Comparison of ENCODE assay signal across 17 mouse cellular contexts in genomic region chr1:165498856-165499255, GRCm38 (mm10). TPM values are rescaled to one million over a fixed set of nuclear protein-coding genes. Genes with fewer than 3 reads are reported as not detected.
DNase-seq lines count a peak whose midpoint lies in the region; ATAC-seq and TF ChIP-seq lines count a peak whose summit lies in the region.
"Had no signal": no experiment of that assay in that cellular context is flagged by ENCODE, and none has a peak within 500 bp of the region (broad histone marks: within the 10 kb centered on the region; RNA-seq: fewer than 3 reads in every experiment).

No protein-coding gene starts in this region.

- H3K4me2 ChIP-seq in embryonic facial prominence, embryonic 11.5 days (ENCODE audit: low read depth, low read length) = no peak overlapping the region
- no peak overlapping the region for H3K4me2 ChIP-seq in embryonic facial prominence, embryonic 13.5 days
- H3K4me2 ChIP-seq: heart, embryonic 12.5 days had no signal

- no peaks in the 10 kb centered on the region for H3K9me3 ChIP-seq in embryonic facial prominence, embryonic 11.5 days (replicated peaks; ENCODE audit: control insufficient read depth, low read length)
- H3K9me3 ChIP-seq in embryonic facial prominence, embryonic 10.5 days = no peaks in the 10 kb centered on the region
- no peaks in the 10 kb centered on the region for H3K9me3 ChIP-seq in embryonic facial prominence, embryonic 13.5 days
- H3K9me3 ChIP-seq: heart, embryonic 12.5 days had no signal

- TF ChIP-seq CTCF in thymus, adult 2 months (IDR thresholded peaks at IDR 0.05; ENCODE audit: borderline replicate concordance, control insufficient read depth, extremely low read depth, insufficient read depth, low read length, poor library complexity) = no peak

- H3K27ac ChIP-seq in embryonic facial prominence, embryonic 11.5 days (replicated peaks; ENCODE audit: low read depth, low read length) = no peak overlapping the region
- no peak overlapping the region for H3K27ac ChIP-seq in embryonic facial prominence, embryonic 10.5 days (replicated peaks)
- peak overlapping the region; percentile 55 for H3K27ac ChIP-seq in embryonic facial prominence, embryonic 13.5 days
- no peak overlapping the region for H3K27ac ChIP-seq in thymus, adult 2 months (ENCODE audit: control insufficient read depth, insufficient read depth, low read length)

- no peak overlapping the region for H3K9ac ChIP-seq in embryonic facial prominence, embryonic 11.5 days (replicated peaks; ENCODE audit: low read length)
- H3K9ac ChIP-seq in embryonic facial prominence, embryonic 13.5 days = no peak overlapping the region
- H3K9ac ChIP-seq: heart, embryonic 12.5 days had no signal

- peak; percentile 43 for DNase-seq in embryonic facial prominence, embryonic 11.5 days (ENCODE audit: low spot score)
- DNase-seq in embryonic facial prominence, embryonic 10.5 days (ENCODE audit: low spot score) = no peak
- DNase-seq in kidney, postnatal 14 days = peak; percentile 17
- DNase-seq in kidney, adult 8-10 months = no peak
- peak; percentile 25 for DNase-seq in 3T3-L1 (ENCODE audit: low read depth, low spot score)
- DNase-seq in thymus, adult 2 months = no peak
- no peak for DNase-seq in right cerebral cortex, postnatal 14 days
- DNase-seq: cerebellum, adult 18-20 months; gastrocnemius, postnatal 36 days; heart, postnatal 4 days; layer of hippocampus, postnatal 36 days; left cerebral cortex, postnatal 4 days; right cerebral cortex, adult 18-20 months; thymus, postnatal 25 days had no signal

- no peaks in the 10 kb centered on the region for H3K36me3 ChIP-seq in embryonic facial prominence, embryonic 11.5 days (replicated peaks; ENCODE audit: control insufficient read depth, insufficient read depth, low read depth, low read length)
- H3K36me3 ChIP-seq in embryonic facial prominence, embryonic 10.5 days (replicated peaks) = no peaks in the 10 kb centered on the region
- no peaks in the 10 kb centered on the region for H3K36me3 ChIP-seq in embryonic facial prominence, embryonic 13.5 days
- no peaks in the 10 kb centered on the region for H3K36me3 ChIP-seq in thymus, adult 2 months (ENCODE audit: control insufficient read depth, insufficient read depth, low read length)
- H3K36me3 ChIP-seq: heart, embryonic 12.5 days had no signal

- no peaks in the 10 kb centered on the region; the same call in 1 of the 2 replicates for H3K4me1 ChIP-seq in embryonic facial prominence, embryonic 11.5 days (ENCODE audit: control insufficient read depth, insufficient read depth, low read length)
- H3K4me1 ChIP-seq in embryonic facial prominence, embryonic 10.5 days = peaks cover 10% of the 10 kb centered on the region
- 0 out of 2 replicates have a peak, but pooled peaks cover 3% of the 10 kb centered on the region for H3K4me1 ChIP-seq in embryonic facial prominence, embryonic 13.5 days
- no peaks in the 10 kb centered on the region for H3K4me1 ChIP-seq in thymus, adult 2 months (replicated peaks; ENCODE audit: control insufficient read depth, insufficient read depth, low read length)

- H3K4me3 ChIP-seq in embryonic facial prominence, embryonic 11.5 days (ENCODE audit: low read depth, low read length) = no peak overlapping the region
- no peak overlapping the region for H3K4me3 ChIP-seq in embryonic facial prominence, embryonic 10.5 days
- no peak overlapping the region for H3K4me3 ChIP-seq in embryonic facial prominence, embryonic 13.5 days
- H3K4me3 ChIP-seq in thymus, adult 2 months (ENCODE audit: control insufficient read depth, insufficient read depth, low read length) = no peak overlapping the region
- H3K4me3 ChIP-seq: heart, embryonic 12.5 days had no signal

- 51% methylated on average over 3 of the region's 3 CpGs for WGBS in embryonic facial prominence, embryonic 11.5 days
- 58% methylated on average over 3 of the region's 3 CpGs for WGBS in embryonic facial prominence, embryonic 10.5 days
- 21% methylated on average over 3 of the region's 3 CpGs for WGBS in embryonic facial prominence, embryonic 13.5 days
- 74% methylated on average over 3 of the region's 3 CpGs for WGBS in thymus, adult 2 months

- TF ChIP-seq POLR2A in thymus, adult 2 months (IDR thresholded peaks at IDR 0.05; ENCODE audit: control insufficient read depth, extremely low read depth, insufficient read depth, low read length, poor library complexity) = no peak

- ATAC-seq in embryonic facial prominence, embryonic 11.5 days (replicated peaks; ENCODE audit: insufficient number of reproducible peaks, low FRiP score, low TSS enrichment, low read depth) = no peak
- ATAC-seq in embryonic facial prominence, embryonic 13.5 days (ENCODE audit: insufficient number of reproducible peaks, insufficient read depth, low FRiP score, low TSS enrichment, low read depth) = no peak

- H3K27me3 ChIP-seq in embryonic facial prominence, embryonic 11.5 days (ENCODE audit: control insufficient read depth, insufficient read depth, low read length) = no peaks in the 10 kb centered on the region
- no peaks in the 10 kb centered on the region for H3K27me3 ChIP-seq in embryonic facial prominence, embryonic 10.5 days (replicated peaks; ENCODE audit: low read depth, poor library complexity, severe bottlenecking)
- no peaks in the 10 kb centered on the region for H3K27me3 ChIP-seq in embryonic facial prominence, embryonic 13.5 days
- no peaks in the 10 kb centered on the region for H3K27me3 ChIP-seq in thymus, adult 2 months (ENCODE audit: control insufficient read depth, insufficient read depth, low read length)
- H3K27me3 ChIP-seq: heart, embryonic 12.5 days had no signal

RNA-seq across cellular contexts. Expression of gene Adcy10, which starts 13.9 kb away (rescaled TPM):
- polyA plus RNA-seq in embryonic facial prominence, embryonic 11.5 days (2014; fragmentation: Nextera tagmentation; extraction: Ambion mirVana) = not detected in 2 replicates
- 0.13 TPM in 1 of 2 replicates, not detected in the other for polyA plus RNA-seq in embryonic facial prominence, embryonic 10.5 days (2016; fragmentation: Nextera tagmentation; extraction: Ambion mirVana)
- 0.18 TPM in 1 of 2 replicates, not detected in the other for polyA plus RNA-seq in embryonic facial prominence, embryonic 13.5 days (2015; fragmentation: Nextera tagmentation; extraction: Ambion mirVana)
- 0.18 and 0.27 TPM in 2 replicates for polyA plus RNA-seq in thymus, adult 2 months (2012; rRNA removed)
- polyA plus RNA-seq: heart, embryonic 12.5 days; large intestine, adult 2 months had no signal

RNA-seq across cellular contexts. Expression of gene Mpc2, which starts 38.4 kb away (rescaled TPM):
- 112 and 121 TPM in 2 replicates for polyA plus RNA-seq in embryonic facial prominence, embryonic 11.5 days (2014; fragmentation: Nextera tagmentation; extraction: Ambion mirVana)
- polyA plus RNA-seq in embryonic facial prominence, embryonic 10.5 days (2016; fragmentation: Nextera tagmentation; extraction: Ambion mirVana) = 80.8 and 86.6 TPM in 2 replicates
- 139 and 143 TPM in 2 replicates for polyA plus RNA-seq in embryonic facial prominence, embryonic 13.5 days (2015; fragmentation: Nextera tagmentation; extraction: Ambion mirVana)
- polyA plus RNA-seq in thymus, adult 2 months (2012; rRNA removed) = 63.8 and 68.5 TPM in 2 replicates

RNA-seq across cellular contexts. Expression of gene Dcaf6, which starts 38.6 kb away (rescaled TPM):
- 9.4 and 12.2 TPM in 2 replicates for polyA plus RNA-seq in embryonic facial prominence, embryonic 11.5 days (2014; fragmentation: Nextera tagmentation; extraction: Ambion mirVana)
- polyA plus RNA-seq in embryonic facial prominence, embryonic 10.5 days (2016; fragmentation: Nextera tagmentation; extraction: Ambion mirVana) = 5.1 and 6.7 TPM in 2 replicates
- 13.5 and 13.8 TPM in 2 replicates for polyA plus RNA-seq in embryonic facial prominence, embryonic 13.5 days (2015; fragmentation: Nextera tagmentation; extraction: Ambion mirVana)
- 23.4 and 25.5 TPM in 2 replicates for polyA plus RNA-seq in thymus, adult 2 months (2012; rRNA removed)

Comparison
In these comparisons a context has a peak if more than half of its experiments do, and no peak if none do; other contexts are left out.
1. DNase-seq: peak in embryonic facial prominence, embryonic 11.5 days (single experiment), kidney, postnatal 14 days (single experiment) and 3T3-L1 (single experiment); none in embryonic facial prominence, embryonic 10.5 days (single experiment), kidney, adult 8-10 months (0 of 2), thymus, adult 2 months (single experiment) and right cerebral cortex, postnatal 14 days (single experiment).